Mouse (Mus musculus) CH12.LX (cell line): ENCODE data around the gene Dclk1. TPM values are rescaled to one million over a fixed set of nuclear protein-coding genes. Genes with fewer than 3 reads are reported as not detected.

Experiments used
- DNase-seq: peaks from one replicate; pipeline ENCODE4 v3.0.0-alpha.2; 2013; ENCODE audit errors: extremely low read depth
- H3K27ac ChIP-seq: 2 replicates; pipeline ENCODE4 v1.5.1; 2012; ENCODE audit warnings: low read depth, mild to moderate bottlenecking, control low read depth, moderate library complexity; ENCODE audit not compliant: insufficient read depth
- H3K27me3 ChIP-seq: replicated peaks from 2 replicates; pipeline ENCODE3; 2012; ENCODE audit warnings: inconsistent platforms
- H3K36me3 ChIP-seq, 2 experiments: replicated peaks in 1 of 2; 2 replicates each; pipeline versions ENCODE3 to v1.6.1; 2012; ENCODE audit warnings: inconsistent platforms in 1 of 2, low read length in 1 of 2, mild to moderate bottlenecking in 1 of 2, mixed read lengths in 1 of 2, moderate library complexity in 1 of 2; ENCODE audit not compliant: control insufficient read depth in 1 of 2, insufficient read depth in 1 of 2
- H3K4me1 ChIP-seq, 2 experiments: 2 replicates each; pipeline ENCODE4 v1.6.1; 2012; ENCODE audit warnings: inconsistent platforms in 1 of 2, moderate library complexity in 1 of 2; ENCODE audit not compliant: insufficient read depth in 2 of 2, control insufficient read depth in 1 of 2
- H3K4me2 ChIP-seq: 2 replicates; pipeline ENCODE4 v1.6.1; 2012; ENCODE audit warnings: low read depth, mild to moderate bottlenecking, control low read depth; ENCODE audit not compliant: poor library complexity, insufficient read depth, severe bottlenecking
- H3K4me3 ChIP-seq, 3 experiments: fragments of 150-350 bp in 1 of 3; sonication (generic) in 1 of 3; replicated peaks in 1 of 3; 2 replicates each; pipeline versions ENCODE3 to v1.5.1; 2011 to 2012; ENCODE audit warnings: low read depth in 2 of 3, low read length in 2 of 3, mild to moderate bottlenecking in 2 of 3, moderate library complexity in 2 of 3, control low read depth in 1 of 3, improper control_type of control experiment in 1 of 3, inconsistent platforms in 1 of 3, mixed read lengths in 1 of 3; ENCODE audit not compliant: poor library complexity in 1 of 3
- H3K79me2 ChIP-seq: replicated peaks from 2 replicates; pipeline ENCODE4 v1.6.1; 2012; ENCODE audit warnings: mild to moderate bottlenecking, moderate library complexity; ENCODE audit not compliant: control insufficient read depth, poor library complexity, insufficient read depth, severe bottlenecking; ENCODE audit errors: extremely low read depth
- H3K9ac ChIP-seq: 2 replicates; pipeline ENCODE4 v1.6.1; 2012; ENCODE audit warnings: low read depth, mild to moderate bottlenecking, control low read depth, moderate library complexity; ENCODE audit not compliant: insufficient read depth
- H3K9me3 ChIP-seq: replicated peaks from 2 replicates; pipeline ENCODE3; 2012; ENCODE audit warnings: low read length, inconsistent platforms, mixed read lengths
- CHD2 ChIP-seq: IDR thresholded peaks from 2 replicates; pipeline ENCODE4 v1.6.1; 2011; ENCODE audit warnings: low read length, improper control_type of control experiment
- CTCF ChIP-seq, 2 experiments: IDR thresholded peaks in 1 of 2; conservative IDR thresholded peaks in 1 of 2; 2 replicates each; pipeline ENCODE4 v1.5.1; 2011 to 2012; ENCODE audit warnings: low read depth in 2 of 2, low read length in 2 of 2, improper control_type of control experiment in 1 of 2, inconsistent platforms in 1 of 2, mild to moderate bottlenecking in 1 of 2, moderate library complexity in 1 of 2
- E2F4 ChIP-seq: IDR thresholded peaks from 2 replicates; pipeline ENCODE4 v1.6.1; 2011; ENCODE audit warnings: low read depth, low read length, improper control_type of control experiment; ENCODE audit not compliant: insufficient replicate concordance
- EP300 ChIP-seq: IDR thresholded peaks from 2 replicates; pipeline ENCODE4 v1.6.1; 2011; ENCODE audit warnings: low read length, improper control_type of control experiment
- ETS1 ChIP-seq: conservative IDR thresholded peaks from 2 replicates; pipeline ENCODE4 v1.6.1; 2012; ENCODE audit warnings: low read depth, mild to moderate bottlenecking, inconsistent platforms, low read length, improper control_type of control experiment, moderate library complexity
- GABPA ChIP-seq: IDR thresholded peaks from 2 replicates; pipeline ENCODE4 v1.6.1; 2012; ENCODE audit warnings: low read depth, low read length, improper control_type of control experiment, inconsistent platforms; ENCODE audit not compliant: insufficient replicate concordance
- HCFC1 ChIP-seq: IDR thresholded peaks from 2 replicates; pipeline ENCODE4 v1.6.1; 2012; ENCODE audit warnings: low read depth, mild to moderate bottlenecking, inconsistent platforms, low read length, improper control_type of control experiment
- IRF4 ChIP-seq: IDR thresholded peaks from 2 replicates; pipeline ENCODE4 v1.6.1; 2014; ENCODE audit warnings: low read depth, mild to moderate bottlenecking, inconsistent platforms, low read length, improper control_type of control experiment
- JUND ChIP-seq: conservative IDR thresholded peaks from 2 replicates; pipeline ENCODE4 v1.6.1; 2011; ENCODE audit warnings: low read depth, low read length, improper control_type of control experiment
- MAFK ChIP-seq: IDR thresholded peaks from 2 replicates; pipeline ENCODE4 v1.6.1; 2011; ENCODE audit warnings: low read length, improper control_type of control experiment; ENCODE audit not compliant: insufficient replicate concordance
- MXI1 ChIP-seq: IDR thresholded peaks from 2 replicates; pipeline ENCODE4 v1.6.1; 2011; ENCODE audit warnings: mild to moderate bottlenecking, low read depth, low read length, improper control_type of control experiment
- NRF1 ChIP-seq: IDR thresholded peaks from 2 replicates; pipeline ENCODE4 v1.6.1; 2014; ENCODE audit warnings: low read depth, mild to moderate bottlenecking, inconsistent platforms, low read length, improper control_type of control experiment, moderate library complexity
- PAX5 ChIP-seq: IDR thresholded peaks from 2 replicates; pipeline ENCODE4 v1.6.1; 2012; ENCODE audit warnings: low read length, inconsistent platforms, mixed read lengths
- RAD21 ChIP-seq: IDR thresholded peaks from 2 replicates; pipeline ENCODE4 v1.6.1; 2011; ENCODE audit warnings: low read depth, mild to moderate bottlenecking, low read length, improper control_type of control experiment, moderate library complexity
- SIN3A ChIP-seq: IDR thresholded peaks from 2 replicates; pipeline ENCODE4 v1.6.1; 2012; ENCODE audit warnings: low read length, improper control_type of control experiment, inconsistent platforms
- SMC3 ChIP-seq: IDR thresholded peaks from 2 replicates; pipeline ENCODE4 v1.6.1; 2011; ENCODE audit warnings: low read depth, low read length, improper control_type of control experiment
- TBP ChIP-seq: conservative IDR thresholded peaks from 2 replicates; pipeline ENCODE4 v1.6.1; 2011; ENCODE audit warnings: low read depth, low read length, improper control_type of control experiment
- TCF12 ChIP-seq: IDR thresholded peaks from 2 replicates; pipeline ENCODE4 v1.6.1; 2014; ENCODE audit warnings: low read depth, mild to moderate bottlenecking, inconsistent platforms, low read length, improper control_type of control experiment
- UBTF ChIP-seq: IDR thresholded peaks from 2 replicates; pipeline ENCODE4 v1.6.1; 2012; ENCODE audit warnings: low read depth, mild to moderate bottlenecking, inconsistent platforms, low read length, improper control_type of control experiment, moderate library complexity
- ZKSCAN1 ChIP-seq: IDR thresholded peaks from 2 replicates; pipeline ENCODE4 v1.6.1; 2012; ENCODE audit warnings: low read depth, inconsistent platforms, low read length, improper control_type of control experiment, borderline replicate concordance
- ZNF384 ChIP-seq: IDR thresholded peaks from 2 replicates; pipeline ENCODE4 v1.6.1; 2012; ENCODE audit warnings: low read depth, low read length, improper control_type of control experiment, inconsistent platforms
- dilution Hi-C: fragments of 300-500 bp; cut with MboI; formaldehyde crosslinking; loops from 2 replicates; pipeline ENCODE4 v1.14.3; 2020; ENCODE audit warnings: low sequenced_read_pairs; ENCODE audit not compliant: extremely low pct_unique_long_range_greater_than_20kb, extremely low pct_ligation_motif_present
- in situ Hi-C: fragments of 300-500 bp; cut with MboI; formaldehyde crosslinking; loops from 3 replicates; pipeline ENCODE4 v1.14.3; 2019; ENCODE audit warnings: low sequenced_read_pairs, low pct_ligation_motif_present, low pct_unique_long_range_greater_than_20kb, mixed read lengths
- polyA plus RNA-seq: library from polyadenylated mRNA; unstranded; fragments of >175 nt; gene quantifications from 2 replicates; pipeline ENCODE4 v1.2.1, GENCODE M21; 2012; ENCODE audit warnings: low read depth; ENCODE audit not compliant: insufficient read length
- total RNA-seq, 2 experiments: library from RNA; depleted of rRNA; stranded (reverse); fragments of 300-350 nt in 1 of 2; fragments of >200 nt in 1 of 2; gene quantifications; 2 replicates each; pipeline ENCODE4 v1.2.3; 2012 to 2014

Gene Dclk1
- total and polyA plus RNA-seq, 3 experiments = not detected

GRCm38 (mm10) chr3:55545296-55545695, 303.1 kb downstream of the Dclk1 start:
- no peak overlapping the region for H3K4me2 ChIP-seq
- TF ChIP-seq ZNF384 = no peak
- TF ChIP-seq IRF4 = no peak
- no peak for TF ChIP-seq E2F4
- no peak for TF ChIP-seq JUND
- no peak for TF ChIP-seq ZKSCAN1
- no peak for TF ChIP-seq UBTF
- TF ChIP-seq SMC3 = no peak
- TF ChIP-seq EP300 = no peak
- no peak for TF ChIP-seq NRF1
- no peak for TF ChIP-seq SIN3A
- no peak for TF ChIP-seq CTCF (conservative IDR thresholded peaks at IDR 0.05 in 1 of 2, IDR thresholded peaks at IDR 0.05 in 1 of 2; ENCODE audit: low read depth in 2 of 2, low read length in 2 of 2)
- H3K4me1 ChIP-seq = no peaks in the 10 kb centered on the region
- no peaks in the 10 kb centered on the region for H3K36me3 ChIP-seq
- no peak overlapping the region for H3K27ac ChIP-seq
- in situ Hi-C loops (no loop called here), dilution Hi-C loops (no loop called here)
- no peak overlapping the region for H3K9ac ChIP-seq
- H3K4me3 ChIP-seq = no peak overlapping the region
- H3K27me3 ChIP-seq = no peaks in the 10 kb centered on the region
- peaks cover 79% of the 10 kb centered on the region for H3K9me3 ChIP-seq
- no peak for DNase-seq
- no peaks in the 10 kb centered on the region for H3K79me2 ChIP-seq

- in situ Hi-C loops = no loop called here
- no peak for DNase-seq
- Histone ChIP-seq H3K9ac (no peak overlapping the region), H3K9me3 (peaks cover 77% of the 10 kb centered on the region), H3K79me2 (no peaks in the 10 kb centered on the region), H3K4me1 (no peaks in the 10 kb centered on the region), H3K36me3 (no peaks in the 10 kb centered on the region), H3K27ac (no peak overlapping the region), H3K4me2 (no peak overlapping the region), H3K27me3 (no peaks in the 10 kb centered on the region), H3K4me3 (no peak overlapping the region)
- no peak for TF ChIP-seq TCF12
- no peak for TF ChIP-seq ZNF384
- no peak for TF ChIP-seq UBTF
- TF ChIP-seq PAX5 = no peak
- no peak for TF ChIP-seq GABPA
- no peak for TF ChIP-seq E2F4
- TF ChIP-seq RAD21 = no peak
- TF ChIP-seq EP300 = no peak
- no peak for TF ChIP-seq CHD2
- no peak for TF ChIP-seq SIN3A
- TF ChIP-seq ZKSCAN1 = no peak
- no peak for TF ChIP-seq MAFK
- no peak for TF ChIP-seq TBP
- TF ChIP-seq MXI1 = no peak
- TF ChIP-seq ETS1 = no peak
- TF ChIP-seq HCFC1 = no peak
- dilution Hi-C loops = no loop called here
Observed at GRCm38 (mm10) chr3:55545916-55546315, 303.8 kb downstream of the Dclk1 start.
